Mouse (Mus musculus) spleen, adult 2 months (tissue): ENCODE measurements at regions not wholly inside any gene's neighbourhood (a gene's known extent, or its start where the extent isn't known, plus 50 kb on each side); places are given as distances from the start of the nearest gene placed in this dataset.

Experiments used
- CTCF ChIP-seq: fragments of 200-500 bp; IDR thresholded peaks from 2 replicates; pipeline ENCODE4 v1.5.1; 2011; ENCODE audit warnings: mild to moderate bottlenecking, inconsistent platforms; ENCODE audit not compliant: insufficient read depth, insufficient read length, insufficient replicate concordance; ENCODE audit errors: extremely low read depth
- POLR2A ChIP-seq: fragments of 200-500 bp; IDR thresholded peaks from 2 replicates; pipeline ENCODE4 v1.6.1; 2011; ENCODE audit warnings: low read depth, low read length, inconsistent platforms

DNA sequence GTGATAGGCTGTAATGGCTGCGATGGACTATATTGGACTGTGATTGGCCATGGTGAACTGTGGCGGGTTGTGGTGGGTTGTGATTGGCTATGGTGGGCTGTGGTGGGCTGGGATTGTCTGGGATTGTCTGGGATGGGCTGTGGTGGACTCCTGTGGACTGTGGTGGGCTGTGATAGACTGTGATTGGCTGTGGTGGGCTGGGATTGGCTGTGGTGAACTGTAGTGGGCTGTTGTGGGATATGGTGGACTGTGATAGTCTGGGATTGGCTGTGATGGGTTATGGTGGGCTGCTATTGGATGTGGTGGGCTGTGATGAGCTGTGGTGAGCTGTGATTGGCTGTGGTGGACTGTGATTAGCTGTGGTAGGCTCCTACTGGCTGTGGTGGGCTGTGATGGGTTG is 89.6 kb upstream of the Gm26897 start:
- TF ChIP-seq CTCF (no peak), POLR2A (no peak)
